Mouse (Mus musculus) adipocyte (in vitro differentiated cells): ENCODE measurements around the gene Chrm1.
A peak's percentile ranks its signal among the peaks of the same experiment; 100 is the strongest.
"Not testable (repeated sequence)": the region's sequence is repeated elsewhere in the genome, so short reads cannot be mapped to it uniquely, and the experiment has no call there.

ENCODE experiments used
- DNase-seq: peaks from one replicate; pipeline ENCODE4 v3.0.0-alpha.2; 2016; ENCODE audit warnings: low spot score

Gene Chrm1

DNA sequence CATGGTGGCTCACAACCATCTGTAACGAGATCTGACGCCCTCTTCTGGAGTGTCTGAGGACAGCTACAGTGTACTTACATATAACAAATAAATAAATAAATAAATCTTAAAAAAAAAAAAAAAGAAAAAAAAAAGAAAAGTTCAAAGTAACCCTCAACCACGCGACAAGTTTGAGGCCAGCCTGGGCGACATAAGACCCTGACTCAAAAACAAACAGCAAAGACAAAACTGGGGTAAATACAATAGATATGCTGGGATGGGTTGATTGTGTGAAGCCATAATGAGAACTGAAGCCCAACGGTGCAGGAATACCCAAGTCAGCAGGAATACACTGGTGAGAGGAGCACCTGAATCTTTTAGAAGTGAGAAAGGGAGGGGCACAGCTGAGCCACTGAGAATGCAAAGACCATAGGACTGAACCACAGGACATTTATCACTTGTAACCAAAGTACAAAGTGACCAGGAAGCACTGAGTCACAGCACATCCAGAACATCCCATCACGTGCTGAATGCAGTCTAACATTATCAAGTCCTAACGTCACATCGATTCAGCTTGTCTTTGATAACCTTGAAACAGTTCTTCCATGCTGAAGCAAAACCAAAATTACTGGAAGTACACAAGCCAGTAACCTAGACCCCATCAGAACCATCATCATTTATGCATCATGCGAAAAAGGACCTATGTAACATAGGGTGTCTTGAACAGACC lies 53.3 kb downstream of the Chrm1 start:
- DNase-seq = no peak

DNA sequence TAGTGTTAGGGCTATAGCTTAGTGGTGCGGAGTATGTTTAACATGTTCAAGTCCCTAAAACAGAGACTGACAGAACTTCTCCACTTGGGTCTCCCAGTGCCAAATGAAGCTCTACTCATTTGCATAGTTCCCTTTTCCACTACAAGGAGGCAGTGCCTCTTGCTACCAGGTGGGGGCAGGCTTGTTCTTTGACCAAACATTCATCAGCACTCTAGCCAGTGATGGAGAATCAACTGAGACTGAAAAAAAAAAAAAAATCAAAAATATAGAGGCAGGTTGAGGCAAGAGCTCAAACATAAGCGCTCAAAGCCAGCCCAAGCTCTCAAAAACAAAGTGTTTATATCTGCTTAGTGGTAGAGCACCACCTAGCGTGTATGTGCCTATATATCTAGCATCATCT lies 54.8 kb downstream of the Chrm1 start:
- peak; percentile 81 for DNase-seq

DNA sequence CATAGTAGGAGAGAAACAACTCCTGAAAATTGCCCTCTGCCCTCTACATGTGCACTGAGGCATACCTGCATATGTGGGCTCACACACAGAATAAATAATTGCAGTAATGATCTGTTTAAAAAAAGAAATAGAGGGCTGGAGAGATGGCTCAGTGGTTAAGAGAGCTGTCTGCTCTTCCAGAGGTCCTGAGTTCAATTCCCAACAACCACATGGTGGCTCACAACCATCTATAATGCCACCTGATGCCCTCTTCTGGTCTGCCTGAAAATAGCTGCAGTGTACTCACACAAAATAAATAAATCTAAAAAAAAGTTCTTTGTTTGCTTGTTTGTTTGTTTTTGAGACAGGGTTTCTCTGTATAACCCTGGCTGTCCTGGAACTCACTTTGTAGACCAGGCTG lies 55.4 kb downstream of the Chrm1 start:
- not testable (repeated sequence) for DNase-seq

DNA sequence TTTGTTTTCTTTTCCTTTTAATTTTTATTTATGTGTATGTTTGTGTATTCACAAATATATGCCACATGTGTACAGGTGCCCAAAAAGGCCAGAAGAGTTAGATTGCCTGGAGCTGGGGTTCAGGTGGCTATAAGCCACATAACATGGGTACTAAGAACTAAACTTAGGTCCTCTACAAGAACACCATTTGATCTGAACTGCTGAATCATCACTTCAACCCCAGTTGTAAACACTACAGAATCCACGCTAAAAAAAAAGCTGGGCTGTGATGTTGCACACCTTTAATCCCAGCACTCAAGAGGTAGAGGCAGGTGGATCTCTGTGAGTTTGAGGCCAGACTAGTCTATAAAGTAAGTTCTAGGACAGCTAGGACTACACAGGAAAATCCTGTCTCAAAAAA lies 57.8 kb downstream of the Chrm1 start:
- no peak for DNase-seq

DNA sequence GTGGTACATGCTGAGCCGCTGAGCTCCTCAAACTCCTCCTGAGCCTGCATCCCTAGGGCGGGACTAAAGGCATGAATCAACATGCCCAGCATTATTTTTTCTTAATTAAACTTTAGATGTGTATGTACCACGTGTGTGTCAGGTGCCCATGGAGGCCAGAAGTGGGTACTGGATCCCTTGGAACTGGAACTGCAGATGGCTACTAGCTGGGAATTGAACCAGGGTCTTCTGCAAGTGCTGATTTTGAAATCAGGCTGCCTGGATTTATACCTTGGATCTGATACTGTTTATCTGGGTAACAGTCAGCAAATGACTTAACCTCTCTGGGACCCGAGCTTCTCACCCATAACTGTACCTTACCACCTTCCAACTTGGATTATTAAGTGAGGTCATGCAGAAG lies 58.4 kb downstream of the Chrm1 start:
- DNase-seq = no peak

DNA sequence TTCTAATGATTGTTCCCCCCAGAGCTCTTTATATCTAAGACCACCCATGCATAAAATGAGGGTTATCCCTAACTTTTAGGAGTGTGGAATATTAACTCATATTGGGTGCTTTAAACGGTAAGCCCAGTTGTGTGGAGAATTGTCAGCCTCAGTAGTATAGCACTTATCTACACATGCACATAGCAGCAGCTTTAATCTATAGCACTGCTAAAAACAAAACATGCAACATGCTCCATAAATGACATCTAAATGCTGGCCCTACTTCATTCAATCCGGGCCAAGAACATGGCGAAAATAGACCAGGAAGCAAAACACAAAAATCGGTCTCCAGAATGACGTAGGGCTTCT lies 58.9 kb downstream of the Chrm1 start:
- no peak for DNase-seq

DNA sequence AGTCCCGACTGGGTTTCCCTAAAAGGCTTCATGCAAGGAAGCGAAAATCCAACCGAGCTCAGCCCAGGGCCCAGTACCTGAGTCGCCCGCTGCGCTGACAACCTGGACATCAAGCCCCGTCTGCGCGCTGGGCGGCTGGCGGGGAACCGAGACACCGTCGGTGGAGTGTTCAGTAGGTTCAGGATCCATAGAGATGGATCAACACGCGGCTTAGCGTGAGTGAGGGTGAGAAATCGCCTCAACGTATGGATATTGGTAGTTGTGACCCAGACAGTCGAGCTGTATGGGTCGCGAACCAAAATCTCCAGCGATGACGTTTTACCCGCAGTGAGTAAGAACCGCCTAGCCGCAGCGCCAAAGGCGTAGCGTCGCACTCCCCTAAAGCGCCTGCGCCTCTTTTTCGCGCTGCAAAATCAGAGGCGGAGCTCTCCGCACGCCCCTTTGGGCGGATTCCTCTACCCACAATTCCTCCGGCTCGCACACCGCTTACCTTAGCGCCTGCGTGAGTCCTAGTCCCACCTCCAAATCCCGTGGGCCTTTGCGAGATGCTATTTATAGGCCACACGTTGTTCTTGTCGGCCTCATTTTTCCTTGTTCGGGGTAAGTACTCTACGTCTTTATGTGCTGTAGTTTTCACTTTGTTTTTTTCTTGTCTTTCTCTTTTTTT lies 59.5 kb downstream of the Chrm1 start, which contains the start of gene Slc3a2:
TSS of gene Slc3a2 (minus strand) at position 463 of the 667 bp plus-strand sequence.
- DNase-seq = peak; percentile 99

DNA sequence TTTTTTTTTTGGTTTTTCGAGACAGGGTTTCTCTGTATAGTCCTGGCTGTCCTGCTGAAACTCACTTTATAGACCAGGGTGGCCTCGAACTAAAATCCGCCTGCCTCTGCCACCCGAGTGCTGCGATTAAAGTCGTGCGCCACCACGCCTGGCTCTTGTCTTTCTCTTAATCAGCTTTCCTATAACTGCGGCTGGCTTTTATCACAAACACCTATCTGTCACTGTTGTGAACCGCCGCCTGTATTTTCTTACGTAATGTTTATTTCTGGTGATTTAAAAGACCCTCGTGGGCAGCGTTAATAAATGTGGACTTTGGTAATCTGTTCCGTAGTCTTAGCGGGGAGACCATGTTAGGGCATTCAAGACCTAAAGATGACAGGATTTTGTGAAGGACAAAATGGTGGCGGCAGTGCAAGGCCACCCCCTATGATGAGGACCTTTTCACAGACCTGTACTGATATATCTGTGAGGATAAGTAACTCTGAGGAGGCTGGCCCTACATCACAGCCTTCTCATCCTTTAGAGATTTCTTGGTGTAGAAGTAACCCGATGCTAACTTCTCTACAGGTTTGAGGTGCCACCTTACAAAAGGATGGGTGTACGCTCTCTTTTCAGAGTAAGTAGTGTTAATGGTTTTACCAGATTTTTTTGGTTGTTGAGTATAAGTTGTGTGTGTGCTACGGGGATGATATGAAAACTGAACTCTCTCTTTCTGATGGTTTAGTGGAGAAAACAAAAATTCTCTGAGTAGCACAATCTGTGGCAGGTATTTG lies 60.2 kb downstream of the Chrm1 start:
- DNase-seq = no peak

DNA sequence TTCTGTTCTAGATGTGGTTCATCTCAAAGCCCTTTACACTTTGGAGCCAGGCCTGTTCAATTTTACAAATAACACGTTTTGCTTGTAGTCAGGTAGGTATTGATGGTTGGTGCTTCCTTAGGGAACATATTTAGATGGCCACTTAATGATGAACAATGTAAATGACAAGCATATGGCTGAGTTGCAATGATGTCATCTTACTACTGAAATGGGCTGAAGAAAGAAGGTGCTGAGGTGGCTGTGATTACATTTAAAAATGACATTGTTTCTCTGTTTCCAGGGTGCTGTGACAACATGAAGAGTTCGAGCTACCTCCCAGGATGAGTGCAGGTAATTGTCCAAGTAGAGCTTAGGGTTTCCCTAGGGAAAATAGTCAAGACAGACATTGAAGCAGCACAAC lies 60.8 kb downstream of the Chrm1 start:
- DNase-seq = no peak

DNA sequence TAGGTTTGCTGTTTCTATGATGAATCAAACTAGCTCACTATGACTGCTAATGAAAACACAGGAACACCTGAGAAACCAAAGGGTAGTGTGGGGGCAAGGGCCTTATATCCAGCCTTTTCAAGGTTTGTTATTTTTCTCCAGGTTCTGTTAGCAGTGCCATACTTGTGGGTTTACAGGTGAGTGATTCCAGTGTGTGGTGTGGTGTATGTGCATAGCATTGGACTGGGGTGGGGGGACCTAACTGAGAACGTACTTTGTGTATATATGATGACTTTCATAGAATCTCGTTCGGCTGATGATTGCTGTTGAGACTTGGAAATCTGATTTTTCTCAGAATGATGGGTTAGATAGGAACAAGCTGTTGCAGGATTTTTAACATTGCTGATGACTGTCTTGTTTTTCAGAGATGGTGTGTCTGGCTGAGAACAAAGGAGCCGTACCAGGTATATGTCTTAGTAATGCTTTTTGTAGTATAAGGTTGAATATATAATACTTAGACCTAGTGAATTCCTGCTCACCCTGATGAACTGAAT lies 61.6 kb downstream of the Chrm1 start:
- no peak for DNase-seq

DNA sequence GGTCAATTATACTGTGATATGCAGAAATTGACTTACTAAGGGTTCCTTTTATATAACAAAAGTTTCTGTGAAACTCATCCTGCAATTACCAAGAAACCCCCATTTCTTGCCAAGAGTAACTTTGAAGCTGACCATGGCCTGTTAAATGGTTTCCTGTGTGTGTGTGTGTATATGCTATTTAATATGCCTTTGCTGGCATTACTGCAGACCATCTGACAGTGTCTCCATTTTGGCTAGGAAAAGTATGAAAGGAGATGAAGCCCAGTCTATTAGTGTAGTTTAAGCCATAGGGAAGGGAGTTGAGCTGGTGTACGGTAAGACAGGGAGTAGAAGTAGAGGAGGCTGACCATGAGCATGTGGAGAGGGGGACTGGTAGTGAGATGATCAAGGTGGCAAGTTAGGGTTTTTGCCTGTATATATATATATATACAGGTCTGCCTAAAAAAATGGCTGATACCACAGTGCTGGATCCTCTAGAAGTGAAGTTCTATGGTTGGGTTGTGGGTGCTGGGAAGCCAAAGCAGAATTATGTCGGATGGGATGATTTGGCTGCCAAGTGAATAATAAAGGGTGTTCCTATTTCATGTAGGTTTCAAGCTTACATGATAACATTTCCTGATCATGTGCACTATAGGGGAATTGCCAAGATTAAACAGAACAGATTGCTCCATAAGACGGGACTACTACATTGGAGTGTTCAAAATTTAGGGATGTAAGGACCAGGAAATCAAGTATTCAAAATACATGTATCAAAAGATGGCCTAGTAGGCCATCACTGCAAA lies 63.2 kb downstream of the Chrm1 start:
- no peak for DNase-seq

DNA sequence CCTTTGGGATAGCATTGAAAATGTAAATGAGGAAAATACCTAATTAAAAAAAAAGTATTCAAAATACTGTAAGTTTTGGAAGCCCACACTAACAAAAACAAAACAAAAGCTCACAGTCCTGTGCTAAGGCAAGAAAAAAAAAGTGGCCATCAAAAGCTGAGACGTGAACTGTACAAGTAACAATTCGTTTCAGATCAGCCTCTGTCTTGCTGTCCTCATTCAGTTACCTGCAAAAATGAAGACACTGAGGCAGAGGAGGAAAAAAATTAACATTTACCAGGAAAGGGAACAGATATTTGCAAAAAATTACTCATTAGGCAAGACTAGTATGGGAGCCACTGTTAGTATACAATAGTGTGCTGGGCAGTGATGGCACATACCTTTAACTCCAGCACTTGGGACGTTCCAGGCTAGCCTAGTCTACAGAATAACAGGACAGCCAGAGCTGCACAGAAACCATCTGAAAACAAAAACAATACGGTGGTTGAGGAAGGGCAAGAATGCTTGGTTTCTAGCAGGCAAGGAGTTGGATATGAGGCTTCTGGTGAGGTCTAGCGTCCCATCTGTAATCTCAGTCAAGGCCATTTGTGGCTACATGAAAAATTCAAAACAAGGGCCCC lies 64.0 kb downstream of the Chrm1 start:
- DNase-seq = no peak

DNA sequence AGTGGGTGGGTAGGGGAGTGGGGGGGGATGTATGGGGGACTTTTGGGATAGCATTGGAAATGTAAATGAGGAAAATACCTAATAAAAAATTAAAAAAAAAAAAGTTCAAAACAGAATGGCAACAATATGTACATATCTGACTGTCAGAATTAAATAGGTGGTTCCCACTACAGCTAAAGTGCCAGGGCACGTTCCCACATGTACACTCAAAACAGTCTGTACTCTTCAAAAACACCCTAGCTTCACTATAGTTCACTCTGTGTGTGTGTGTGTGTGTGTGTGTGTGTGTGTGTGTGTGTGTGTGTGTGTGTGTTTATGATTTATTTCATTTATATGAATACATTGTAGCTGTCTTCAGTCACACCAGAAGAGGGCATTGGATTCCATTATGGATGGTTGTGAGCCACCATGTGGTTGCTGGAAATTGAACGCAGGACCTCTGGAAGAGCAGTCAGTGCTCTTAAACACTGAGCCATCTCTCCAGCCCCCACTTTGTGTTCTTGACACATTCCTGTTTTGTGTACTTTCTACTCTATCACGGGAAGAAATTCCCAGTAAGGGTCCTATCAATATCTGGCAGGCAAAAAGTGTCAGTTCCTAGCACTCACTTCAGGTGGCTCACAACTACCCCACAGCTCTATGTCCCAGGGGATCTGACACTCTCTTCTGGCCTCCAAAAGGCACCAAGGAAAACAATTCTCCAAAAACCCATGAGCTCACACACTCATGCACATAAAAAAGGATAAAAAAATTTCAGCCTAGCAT lies 64.9 kb downstream of the Chrm1 start:
- DNase-seq = not testable (repeated sequence)
